Mouse (Mus musculus) kidney, postnatal 0 days (tissue): ENCODE data around the gene Wfdc11. TPM values are rescaled to one million over a fixed set of nuclear protein-coding genes. Genes with fewer than 3 reads are reported as not detected.

Source experiments
- ATAC-seq: fragments of 200-750 bp; cut with Nextera tagmentation; replicated peaks from 2 replicates; pipeline ENCODE4 v1.8.0; 2017; ENCODE audit warnings: low read depth, moderate number of reproducible peaks, moderate TSS enrichment, moderate library complexity; ENCODE audit not compliant: low FRiP score
- DNase-seq: peaks from one replicate; pipeline ENCODE4 v3.0.0-alpha.2; 2016; ENCODE audit warnings: low spot score
- H3K27ac ChIP-seq: fragments of 300-500 bp; sonication (generic); 2 replicates; pipeline ENCODE4 v1.5.1; 2014; ENCODE audit warnings: mild to moderate bottlenecking
- H3K27me3 ChIP-seq: fragments of 300-500 bp; sonication (generic); 2 replicates; pipeline ENCODE4 v1.6.1; 2014; ENCODE audit warnings: low read length, mixed read lengths; ENCODE audit not compliant: insufficient read depth
- H3K36me3 ChIP-seq: fragments of 300-500 bp; sonication (generic); 2 replicates; pipeline ENCODE4 v1.6.1; 2014; ENCODE audit warnings: low read length, mixed read lengths; ENCODE audit not compliant: insufficient read depth
- H3K4me1 ChIP-seq: fragments of 300-500 bp; sonication (generic); replicated peaks from 2 replicates; pipeline ENCODE4 v1.6.1; 2014; ENCODE audit warnings: antibody characterized with exemption, low read length, mixed read lengths; ENCODE audit not compliant: insufficient read depth
- H3K4me2 ChIP-seq: fragments of 300-500 bp; sonication (generic); 2 replicates; pipeline ENCODE4 v1.6.1; 2014; ENCODE audit warnings: mild to moderate bottlenecking, low read length, moderate library complexity, mixed read lengths
- H3K4me3 ChIP-seq: fragments of 300-500 bp; sonication (generic); replicated peaks from 2 replicates; pipeline ENCODE4 v1.5.1; 2014; ENCODE audit warnings: low read depth, low read length
- H3K9ac ChIP-seq: fragments of 300-500 bp; sonication (generic); 2 replicates; pipeline ENCODE4 v1.6.1; 2014; ENCODE audit warnings: low read depth, low read length
- H3K9me3 ChIP-seq: fragments of 300-500 bp; sonication (generic); replicated peaks from 2 replicates; pipeline ENCODE4 v1.6.1; 2016; ENCODE audit warnings: low read length, inconsistent platforms, mixed read lengths
- CTCF ChIP-seq: IDR thresholded peaks from 2 replicates; pipeline ENCODE4 v1.5.1; 2016; ENCODE audit warnings: antibody characterized with exemption, low read depth, mild to moderate bottlenecking, moderate library complexity
- WGBS: fragments of 180-500 bp; shearing (Covaris S2); extraction: QIAGEN DNeasy Blood & Tissue Kit; methylation state at CpG from one replicate; pipeline ENCODE4 v1.1.7; 2014; 5-methylcytosine and 5-hydroxymethylcytosine counted together
- polyA plus RNA-seq: library from polyadenylated mRNA; unstranded; fragments of >200 nt; fragmentation: Nextera tagmentation; extraction: Ambion mirVana; gene quantifications from 2 replicates; pipeline ENCODE4 v1.2.1, GENCODE M21; 2015

The Wfdc11 gene
- polyA plus RNA-seq, 1 experiment from 2014 or later = not detected

GRCm38 (mm10) chr2:164641881-164642673, 31.8 kb downstream of the Wfdc11 start:
- TF ChIP-seq CTCF = no peak
- DNase-seq (no peak), ATAC-seq (no peak)
- no peaks in the 10 kb centered on the region for H3K4me1 ChIP-seq
- H3K36me3 ChIP-seq = no peaks in the 10 kb centered on the region
- no peak overlapping the region for H3K9ac ChIP-seq
- WGBS = 75% methylated on average over 13 of the region's 13 CpGs
- no peak overlapping the region for H3K4me2 ChIP-seq
- H3K27me3 ChIP-seq = no peaks in the 10 kb centered on the region
- no peak overlapping the region for H3K27ac ChIP-seq
- no peak overlapping the region for H3K4me3 ChIP-seq
- H3K9me3 ChIP-seq = no peaks in the 10 kb centered on the region

GRCm38 (mm10) chr2:164641129-164641528, 32.8 kb downstream of the Wfdc11 start:
- Histone ChIP-seq H3K36me3 (no peaks in the 10 kb centered on the region), H3K9me3 (no peaks in the 10 kb centered on the region), H3K27me3 (no peaks in the 10 kb centered on the region), H3K4me3 (no peak overlapping the region), H3K9ac (no peak overlapping the region), H3K27ac (no peak overlapping the region), H3K4me1 (no peaks in the 10 kb centered on the region), H3K4me2 (no peak overlapping the region)
- WGBS = 55% methylated on average over 7 of the region's 7 CpGs
- no peak for TF ChIP-seq CTCF
- ATAC-seq (no peak), DNase-seq (no peak)

GRCm38 (mm10) chr2:164638696-164639095, 35.2 kb downstream of the Wfdc11 start, which contains the start of gene Wfdc16:
Wfdc16 (minus strand) TSS chr2:164638796.
- ATAC-seq = no peak
- Histone ChIP-seq H3K9ac (no peak within 1 kb of the TSS), H3K4me2 (no peak within 1 kb of the TSS), H3K27ac (no peak within 1 kb of the TSS), H3K9me3 (no peaks in the 10 kb centered on the region), H3K4me1 (no peaks in the 10 kb centered on the region), H3K27me3 (no peaks in the 10 kb centered on the region), H3K4me3 (no peak within 1 kb of the TSS), H3K36me3 (no peaks in the 10 kb centered on the region)
- TF ChIP-seq CTCF = no peak
- DNase-seq = no peak
- WGBS = 69% methylated on average over 3 of the region's 3 CpGs

- no peak for DNase-seq
- peak; percentile 48 for TF ChIP-seq CTCF
These were observed 38.6 kb downstream of the Wfdc11 start for GRCm38 (mm10) chr2:164635266-164635665.

DNA sequence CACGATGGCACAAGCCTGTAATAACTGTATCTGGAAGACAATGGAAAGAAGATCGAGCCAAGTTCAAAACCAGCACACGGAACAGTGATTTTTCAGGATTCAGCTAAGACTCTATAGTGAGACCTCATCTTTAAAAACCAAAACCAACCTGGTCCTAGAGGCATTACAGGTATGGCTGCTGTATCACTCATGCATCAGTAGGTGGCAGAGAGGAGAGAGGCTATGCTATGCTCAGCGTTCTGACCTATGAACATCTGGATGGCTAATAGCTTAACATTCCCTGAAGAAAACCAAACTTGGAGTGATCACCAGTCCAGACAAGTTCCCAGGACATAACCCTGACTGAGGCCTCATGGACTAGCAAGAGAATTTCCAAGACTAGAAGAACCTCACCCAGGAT, 52.1 kb downstream of the Wfdc11 start:
- H3K4me3 ChIP-seq = no peak overlapping the region
- DNase-seq (no peak), ATAC-seq (no peak)
- H3K27me3 ChIP-seq = no peaks in the 10 kb centered on the region
- no peak overlapping the region for H3K27ac ChIP-seq
- no peaks in the 10 kb centered on the region for H3K4me1 ChIP-seq
- 78% methylated on average over 4 of the region's 4 CpGs for WGBS
- no peaks in the 10 kb centered on the region for H3K9me3 ChIP-seq
- peak; percentile 32; the same call in 1 of the 2 replicates for TF ChIP-seq CTCF
- H3K9ac ChIP-seq = no peak overlapping the region
- H3K36me3 ChIP-seq = no peaks in the 10 kb centered on the region
- H3K4me2 ChIP-seq = no peak overlapping the region

More at GRCm38 (mm10) chr2:164635266-164635665, 38.6 kb downstream of the Wfdc11 start:
- H3K4me3 ChIP-seq = no peak overlapping the region
- no peak overlapping the region for H3K27ac ChIP-seq
- H3K27me3 ChIP-seq = no peaks in the 10 kb centered on the region
- H3K36me3 ChIP-seq = no peaks in the 10 kb centered on the region
- no peaks in the 10 kb centered on the region for H3K4me1 ChIP-seq
- H3K9me3 ChIP-seq = no peaks in the 10 kb centered on the region
- H3K9ac ChIP-seq = no peak overlapping the region
- no peak overlapping the region for H3K4me2 ChIP-seq
- WGBS = 75% methylated on average over 9 of the region's 9 CpGs
- no peak for ATAC-seq

- no peak for TF ChIP-seq CTCF
- Histone ChIP-seq H3K27ac (no peak overlapping the region), H3K4me3 (no peak overlapping the region), H3K4me1 (no peaks in the 10 kb centered on the region), H3K27me3 (no peaks in the 10 kb centered on the region), H3K4me2 (no peak overlapping the region), H3K9me3 (no peaks in the 10 kb centered on the region), H3K9ac (no peak overlapping the region), H3K36me3 (no peaks in the 10 kb centered on the region)
- WGBS = 81% methylated on average over 5 of the region's 5 CpGs
- DNase-seq (no peak), ATAC-seq (no peak)
These were observed 54.8 kb downstream of the Wfdc11 start for GRCm38 (mm10) chr2:164619050-164619449.
